In genomic region chr13:28545797-28546196, GRCm38 (mm10) we compare ENCODE assay signal across 13 mouse cellular contexts.
A peak's percentile ranks its signal among the peaks of the same experiment; 100 is the strongest.
DNase-seq lines count a peak whose midpoint lies in the region; ATAC-seq and TF ChIP-seq lines count a peak whose summit lies in the region.
"Had no signal": no experiment of that assay in that cellular context is flagged by ENCODE, and none has a peak within 500 bp of the region (broad histone marks: within the 10 kb centered on the region; RNA-seq: fewer than 3 reads in every experiment).

No protein-coding gene starts in this region.

- no peak overlapping the region for H3K9ac ChIP-seq in hindbrain, embryonic 12.5 days
- H3K9ac ChIP-seq in hindbrain, embryonic 14.5 days = no peak overlapping the region
- H3K9ac ChIP-seq in embryonic facial prominence, embryonic 11.5 days (replicated peaks; ENCODE audit: low read length) = no peak overlapping the region
- no peak overlapping the region for H3K9ac ChIP-seq in intestine, embryonic 14.5 days (ENCODE audit: low read length)
- H3K9ac ChIP-seq in midbrain, embryonic 14.5 days (replicated peaks; ENCODE audit: low read length) = no peak overlapping the region
- H3K9ac ChIP-seq: liver, embryonic 14.5 days had no signal

- H3K36me3 ChIP-seq in hindbrain, embryonic 12.5 days = no peaks in the 10 kb centered on the region
- no peaks in the 10 kb centered on the region for H3K36me3 ChIP-seq in hindbrain, embryonic 14.5 days (replicated peaks; ENCODE audit: control insufficient read depth, insufficient read depth)
- no peaks in the 10 kb centered on the region for H3K36me3 ChIP-seq in embryonic facial prominence, embryonic 11.5 days (replicated peaks; ENCODE audit: control insufficient read depth, insufficient read depth, low read depth, low read length)
- H3K36me3 ChIP-seq in intestine, embryonic 14.5 days (ENCODE audit: control insufficient read depth, insufficient read depth, low read length) = no peaks in the 10 kb centered on the region
- H3K36me3 ChIP-seq in midbrain, embryonic 14.5 days (ENCODE audit: control insufficient read depth, insufficient read depth, low read length) = no peaks in the 10 kb centered on the region
- H3K36me3 ChIP-seq in heart, embryonic 10.5 days = no peaks in the 10 kb centered on the region

- 88% methylated on average over 1 of the region's 1 CpGs for WGBS in hindbrain, embryonic 12.5 days
- 96% methylated on average over 1 of the region's 1 CpGs for WGBS in hindbrain, embryonic 14.5 days
- WGBS in embryonic facial prominence, embryonic 11.5 days = 86% methylated on average over 1 of the region's 1 CpGs
- WGBS in intestine, embryonic 14.5 days = 78% methylated on average over 1 of the region's 1 CpGs
- WGBS in midbrain, embryonic 14.5 days = 95% methylated on average over 1 of the region's 1 CpGs
- 93% methylated on average over 1 of the region's 1 CpGs for WGBS in heart, embryonic 10.5 days

- no peaks in the 10 kb centered on the region for H3K9me3 ChIP-seq in hindbrain, embryonic 12.5 days (replicated peaks)
- H3K9me3 ChIP-seq in hindbrain, embryonic 14.5 days (ENCODE audit: control insufficient read depth, low read length) = no peaks in the 10 kb centered on the region
- no peaks in the 10 kb centered on the region for H3K9me3 ChIP-seq in embryonic facial prominence, embryonic 11.5 days (replicated peaks; ENCODE audit: control insufficient read depth, low read length)
- H3K9me3 ChIP-seq in intestine, embryonic 14.5 days (ENCODE audit: control insufficient read depth, low read length) = no peaks in the 10 kb centered on the region
- H3K9me3 ChIP-seq in midbrain, embryonic 14.5 days (ENCODE audit: control insufficient read depth, low read length) = no peaks in the 10 kb centered on the region
- H3K9me3 ChIP-seq in heart, embryonic 10.5 days = no peaks in the 10 kb centered on the region
- H3K9me3 ChIP-seq: megakaryocyte, embryonic 14.5 days had no signal

- H3K4me2 ChIP-seq in hindbrain, embryonic 12.5 days (replicated peaks) = no peak overlapping the region
- H3K4me2 ChIP-seq in hindbrain, embryonic 14.5 days (replicated peaks) = no peak overlapping the region
- no peak overlapping the region for H3K4me2 ChIP-seq in embryonic facial prominence, embryonic 11.5 days (ENCODE audit: low read depth, low read length)
- no peak overlapping the region for H3K4me2 ChIP-seq in intestine, embryonic 14.5 days (ENCODE audit: low read length)
- no peak overlapping the region for H3K4me2 ChIP-seq in midbrain, embryonic 14.5 days (ENCODE audit: low read length)

- H3K27me3 ChIP-seq in hindbrain, embryonic 12.5 days = no peaks in the 10 kb centered on the region
- no peaks in the 10 kb centered on the region for H3K27me3 ChIP-seq in hindbrain, embryonic 14.5 days (ENCODE audit: control insufficient read depth, insufficient read depth, low read length)
- no peaks in the 10 kb centered on the region for H3K27me3 ChIP-seq in embryonic facial prominence, embryonic 11.5 days (ENCODE audit: control insufficient read depth, insufficient read depth, low read length)
- no peaks in the 10 kb centered on the region for H3K27me3 ChIP-seq in intestine, embryonic 14.5 days (replicated peaks; ENCODE audit: control insufficient read depth, insufficient read depth, low read length)
- H3K27me3 ChIP-seq in midbrain, embryonic 14.5 days (ENCODE audit: control insufficient read depth, insufficient read depth, low read length) = no peaks in the 10 kb centered on the region
- no peaks in the 10 kb centered on the region for H3K27me3 ChIP-seq in heart, embryonic 10.5 days (ENCODE audit: insufficient read depth, poor library complexity, severe bottlenecking)
- H3K27me3 ChIP-seq: megakaryocyte, embryonic 14.5 days had no signal

- peaks cover 25% of the 10 kb centered on the region for H3K4me1 ChIP-seq in hindbrain, embryonic 12.5 days
- peaks cover 26% of the 10 kb centered on the region for H3K4me1 ChIP-seq in hindbrain, embryonic 14.5 days (replicated peaks; ENCODE audit: control insufficient read depth, insufficient read depth, low read length)
- peaks cover 11% of the 10 kb centered on the region for H3K4me1 ChIP-seq in embryonic facial prominence, embryonic 11.5 days (ENCODE audit: control insufficient read depth, insufficient read depth, low read length)
- H3K4me1 ChIP-seq in intestine, embryonic 14.5 days (replicated peaks; ENCODE audit: control insufficient read depth, insufficient read depth, low read length) = peaks cover 10% of the 10 kb centered on the region
- peaks cover 23% of the 10 kb centered on the region for H3K4me1 ChIP-seq in midbrain, embryonic 14.5 days (ENCODE audit: control insufficient read depth, insufficient read depth, low read length)
- H3K4me1 ChIP-seq in heart, embryonic 10.5 days = peaks cover 18% of the 10 kb centered on the region

- no peak for DNase-seq in hindbrain, embryonic 14.5 days (ENCODE audit: low spot score)
- DNase-seq in embryonic facial prominence, embryonic 11.5 days (ENCODE audit: low spot score) = no peak
- DNase-seq in intestine, embryonic 14.5 days (ENCODE audit: low spot score) = no peak
- no peak for DNase-seq in midbrain, embryonic 14.5 days
- no peak for DNase-seq in left cerebral cortex, adult 2 months (ENCODE audit: extremely low spot score in 1 of 2, low spot score in 2 of 2)
- no peak for DNase-seq in frontal cortex, postnatal 10 days (ENCODE audit: low spot score in 2 of 2)
- DNase-seq in heart, embryonic 10.5 days (ENCODE audit: low spot score) = no peak
- DNase-seq: heart, adult 18-20 months; thymus, adult 2 months had no signal

- no peak for TF ChIP-seq CTCF in left cerebral cortex, adult 2 months (IDR thresholded peaks at IDR 0.05)

- peak overlapping the region; percentile 62; the same call in 1 of the 2 replicates for H3K27ac ChIP-seq in hindbrain, embryonic 12.5 days
- no peak overlapping the region for H3K27ac ChIP-seq in hindbrain, embryonic 14.5 days
- peak overlapping the region; percentile 41; the same call in 1 of the 2 replicates for H3K27ac ChIP-seq in embryonic facial prominence, embryonic 11.5 days (replicated peaks; ENCODE audit: low read depth, low read length)
- H3K27ac ChIP-seq in intestine, embryonic 14.5 days (ENCODE audit: low read depth) = no peak overlapping the region
- H3K27ac ChIP-seq in midbrain, embryonic 14.5 days (replicated peaks; ENCODE audit: low read depth, low read length) = peak overlapping the region; percentile 37; the same call in 1 of the 2 replicates
- no peak overlapping the region for H3K27ac ChIP-seq in left cerebral cortex, adult 2 months
- H3K27ac ChIP-seq in heart, embryonic 10.5 days = no peak overlapping the region
- H3K27ac ChIP-seq: liver, embryonic 14.5 days had no signal

- no peak for ATAC-seq in hindbrain, embryonic 12.5 days (ENCODE audit: low FRiP score)
- ATAC-seq in hindbrain, embryonic 14.5 days (ENCODE audit: low FRiP score) = no peak
- no peak for ATAC-seq in embryonic facial prominence, embryonic 11.5 days (replicated peaks; ENCODE audit: insufficient number of reproducible peaks, low FRiP score, low TSS enrichment, low read depth)
- 0 out of 2 replicates have a peak, but pooled peaks have one; percentile 50 for ATAC-seq in intestine, embryonic 14.5 days (replicated peaks; ENCODE audit: low FRiP score, low TSS enrichment, low read depth)
- no peak for ATAC-seq in midbrain, embryonic 14.5 days (ENCODE audit: low FRiP score, low TSS enrichment)

- no peak overlapping the region for H3K4me3 ChIP-seq in hindbrain, embryonic 12.5 days
- H3K4me3 ChIP-seq in hindbrain, embryonic 14.5 days (replicated peaks; ENCODE audit: low read length) = no peak overlapping the region
- H3K4me3 ChIP-seq in embryonic facial prominence, embryonic 11.5 days (ENCODE audit: low read depth, low read length) = no peak overlapping the region
- H3K4me3 ChIP-seq in intestine, embryonic 14.5 days (ENCODE audit: low read depth, low read length) = no peak overlapping the region
- no peak overlapping the region for H3K4me3 ChIP-seq in midbrain, embryonic 14.5 days (replicated peaks; ENCODE audit: low read depth, low read length)
- no peak overlapping the region for H3K4me3 ChIP-seq in left cerebral cortex, adult 2 months
- no peak overlapping the region for H3K4me3 ChIP-seq in heart, embryonic 10.5 days
- H3K4me3 ChIP-seq: erythroblast, embryonic 14.5 days; megakaryocyte, embryonic 14.5 days had no signal

- intact Hi-C loops in left cerebral cortex, adult 2 months (cut with DNase I) = loop anchor here (2.0 kb wide), 1 partner anchor 407 kb away; the partner anchor contains the start of gene Sox4

Comparison
In these comparisons a context has a peak if more than half of its experiments do, and no peak if none do; other contexts are left out.
1. H3K27ac ChIP-seq: peak in hindbrain, embryonic 12.5 days (single experiment), embryonic facial prominence, embryonic 11.5 days (single experiment) and midbrain, embryonic 14.5 days (single experiment); none in hindbrain, embryonic 14.5 days (single experiment), intestine, embryonic 14.5 days (single experiment), left cerebral cortex, adult 2 months (single experiment) and heart, embryonic 10.5 days (single experiment).